Mouse (Mus musculus): ENCODE data around the gene Gm21992. TPM values are rescaled to one million over a fixed set of nuclear protein-coding genes. Genes with fewer than 3 reads are reported as not detected.

The Gm21992 gene
- 10 to 100 TPM; 18.2 to 37.9 TPM for total RNA-seq (2021)

DNA sequence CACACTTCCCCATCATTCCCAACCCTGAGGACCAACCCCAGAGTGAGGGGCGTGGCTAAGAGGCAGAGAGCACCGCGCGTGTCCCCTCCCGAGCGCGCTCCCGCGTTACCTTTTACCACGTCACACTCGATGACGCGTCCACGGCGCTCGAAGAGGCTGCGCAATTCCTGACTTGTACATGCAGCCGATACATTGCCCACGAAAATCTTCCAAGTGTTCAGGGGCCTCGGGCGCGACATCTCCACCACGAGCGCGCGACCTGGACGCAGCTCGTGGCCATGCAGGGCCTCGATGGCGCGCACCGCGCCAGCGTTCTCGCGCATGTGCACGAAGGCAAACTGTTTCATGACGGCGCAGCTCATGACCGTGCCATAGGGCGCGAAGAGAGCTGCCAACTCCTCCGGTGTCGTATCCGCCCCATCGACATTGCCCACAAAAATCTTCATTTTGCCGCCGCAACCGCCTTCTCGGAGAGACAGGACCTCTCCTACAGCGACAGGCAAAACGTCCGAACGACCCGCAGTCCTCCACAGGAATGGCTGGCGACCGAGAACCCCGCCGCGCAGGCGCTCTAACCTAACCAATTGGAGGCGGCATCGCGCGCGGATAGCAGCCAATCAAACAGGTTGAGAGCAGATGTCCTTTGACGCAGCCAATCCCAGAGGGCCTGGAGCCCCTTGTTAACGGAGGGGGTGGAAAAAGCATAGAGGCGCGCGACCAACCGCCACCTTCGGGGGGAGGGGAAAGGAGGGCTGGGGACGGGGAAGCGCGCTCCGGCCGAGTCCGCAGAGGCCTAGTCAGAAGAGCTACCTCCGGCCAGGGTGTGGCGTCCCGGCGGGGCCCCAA is at the start of gene Gm21992, which contains the start of gene Rbm14:
TSS of gene Gm21992 (minus strand) at position 550 of the 846 bp plus-strand sequence.
TSS of gene Rbm14 (minus strand) at position 572 of the 846 bp plus-strand sequence.
- DNase-seq = peak; percentile 99
- intact Hi-C loops (cut with DNase I) = no loop called here

DNA sequence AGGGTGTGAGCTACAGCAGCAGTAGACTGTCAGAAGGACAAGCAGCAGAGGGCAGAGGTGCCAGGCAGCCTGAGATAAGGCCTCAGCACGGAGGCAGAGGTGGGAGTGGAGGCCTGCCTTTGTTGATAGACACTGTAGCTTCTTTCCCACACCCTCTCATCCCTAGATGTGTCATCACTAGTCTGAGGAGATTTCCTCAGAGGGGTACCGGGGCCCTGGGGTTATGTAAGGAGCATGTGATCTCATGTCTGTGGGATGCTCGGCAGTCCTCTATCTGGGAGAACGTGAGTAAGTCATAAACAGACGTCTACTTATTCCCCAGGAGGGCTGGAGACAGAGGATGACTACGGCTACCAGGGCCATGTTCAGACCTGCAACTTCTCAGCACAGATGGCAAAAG is 47.7 kb upstream of the Gm21992 start:
- intact Hi-C loops (cut with DNase I) = no loop called here
- DNase-seq = no peak

DNA sequence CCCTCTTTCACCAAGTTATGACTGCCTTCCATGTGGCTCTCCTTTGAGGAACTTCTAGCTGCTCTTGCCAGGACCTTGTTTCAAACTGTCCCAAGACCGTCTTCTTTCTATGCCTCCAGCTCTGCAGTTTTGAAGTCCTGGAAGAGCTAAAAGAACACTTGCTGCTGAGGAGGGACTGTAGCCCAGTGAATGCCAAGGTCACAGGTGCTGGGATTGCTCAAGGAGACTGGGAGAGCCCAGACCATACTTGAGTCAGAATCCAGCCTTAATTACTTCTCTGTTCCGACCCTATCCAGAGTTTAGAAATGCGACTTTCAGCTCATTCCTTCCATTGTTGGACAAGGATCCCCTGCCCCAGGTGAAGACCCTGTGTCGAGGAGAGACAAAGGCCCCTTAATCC is 44.5 kb upstream of the Gm21992 start:
- intact Hi-C loops (cut with DNase I) = no loop called here
- DNase-seq = no peak

DNA sequence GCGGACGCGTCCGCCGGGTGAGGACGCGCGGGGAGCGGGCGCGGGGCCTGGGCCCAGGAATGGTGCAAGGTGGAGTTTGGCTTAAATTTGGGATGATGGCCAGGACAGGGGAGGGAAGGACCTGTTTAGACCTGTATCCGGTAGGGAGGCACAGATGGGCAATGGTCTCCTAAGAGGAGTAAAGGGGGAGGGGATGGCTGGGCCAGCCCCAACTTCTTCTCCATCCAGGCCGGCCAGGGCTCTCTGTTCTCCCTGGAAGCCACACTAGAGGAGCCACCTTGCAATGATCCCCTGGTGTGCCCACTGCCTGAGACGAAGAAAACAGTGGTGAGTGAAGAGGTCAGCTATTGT is 44.0 kb upstream of the Gm21992 start:
- intact Hi-C loops (cut with DNase I) = no loop called here

DNA sequence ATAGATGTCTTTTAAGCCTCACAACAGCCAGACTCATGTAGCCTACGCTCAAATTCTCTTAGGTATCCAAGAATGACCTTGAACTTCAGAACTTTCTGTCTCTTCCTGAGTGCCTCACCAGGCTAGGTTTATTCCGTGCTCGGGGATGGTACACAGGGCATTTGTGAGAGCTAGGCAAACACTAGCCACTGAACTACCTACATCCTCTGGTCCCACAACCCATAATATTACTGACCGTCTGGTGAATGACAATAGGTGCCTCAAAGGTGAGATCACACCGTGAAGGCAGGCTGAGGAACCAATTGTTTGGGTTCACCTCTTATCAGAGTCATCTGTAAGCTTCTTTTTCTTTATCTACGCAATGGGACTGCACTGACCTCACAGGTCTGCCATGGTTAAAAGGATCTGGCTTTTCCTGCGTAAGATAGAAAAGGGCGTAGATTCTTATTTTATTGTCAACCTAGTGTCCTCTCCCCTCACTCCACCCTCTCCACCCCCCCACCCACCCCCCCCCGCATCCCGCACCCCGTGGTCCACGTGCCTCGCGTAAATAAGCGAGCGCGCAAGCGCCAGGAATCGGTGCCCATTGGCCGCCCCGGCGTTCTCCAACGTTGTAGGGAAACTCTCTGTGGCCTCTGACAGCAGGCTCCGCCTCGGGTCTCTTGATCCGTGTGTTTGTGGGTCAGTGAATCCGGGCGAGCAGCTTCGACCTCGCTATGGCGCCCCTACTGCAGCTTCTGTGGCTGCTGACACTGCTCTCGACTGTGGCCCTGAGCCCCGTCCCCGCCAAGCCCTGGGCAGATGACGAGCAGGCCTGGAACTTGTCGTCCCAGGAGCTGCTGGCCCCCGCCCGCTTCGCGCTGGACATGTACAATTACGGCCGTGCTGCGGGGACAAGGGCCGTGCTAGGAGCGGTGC is 43.4 kb upstream of the Gm21992 start, which contains the start of gene Ctsf:
TSS of gene Ctsf (plus strand) at position 579 of the 918 bp plus-strand sequence.
- intact Hi-C loops (cut with DNase I) = no loop called here
- DNase-seq = peak; percentile 85

More for the DNA sequence above, 44.0 kb upstream of the Gm21992 start:
- no peak for DNase-seq

DNA sequence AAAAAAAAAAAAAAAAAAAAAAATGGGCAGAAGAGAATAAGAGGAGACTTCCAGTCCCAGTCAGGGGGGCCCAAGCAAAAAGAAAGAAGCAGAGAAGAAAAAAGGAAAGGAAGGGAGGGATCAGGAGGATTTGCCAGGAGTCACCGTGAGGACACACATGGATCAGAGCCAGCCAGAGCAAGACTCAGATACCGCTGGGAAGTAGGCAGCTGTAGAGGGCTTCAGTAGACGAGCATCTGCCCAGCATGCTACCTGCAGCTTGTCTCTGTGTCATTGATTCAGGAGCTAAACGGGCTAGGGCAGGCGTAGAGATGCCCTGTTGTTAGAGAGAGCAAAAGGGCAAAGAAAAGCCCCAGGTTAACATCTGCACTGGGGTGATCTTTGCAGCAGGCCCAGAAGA is 38.9 kb upstream of the Gm21992 start:
- intact Hi-C loops (cut with DNase I) = no loop called here
- no peak for DNase-seq

DNA sequence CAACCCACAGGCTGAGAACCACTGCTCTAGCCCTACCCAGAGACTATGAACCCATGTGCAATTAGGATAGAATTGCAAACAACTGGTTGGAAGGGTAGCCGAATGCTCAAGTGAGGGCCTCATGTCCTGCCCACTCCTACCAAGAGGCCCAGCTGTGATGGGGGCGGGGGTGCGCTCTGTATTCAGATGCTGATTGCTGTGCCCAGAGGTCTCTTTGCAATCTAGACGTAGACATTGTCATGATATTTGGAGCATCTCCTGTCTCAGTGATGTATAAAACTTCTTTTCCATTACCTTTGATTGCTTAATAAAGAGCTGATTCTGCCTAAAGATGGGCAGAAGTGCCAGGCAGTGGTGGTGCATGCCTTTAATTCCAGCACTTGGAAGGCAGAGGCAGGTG is 38.4 kb upstream of the Gm21992 start:
- DNase-seq = no peak
- intact Hi-C loops (cut with DNase I) = no loop called here

DNA sequence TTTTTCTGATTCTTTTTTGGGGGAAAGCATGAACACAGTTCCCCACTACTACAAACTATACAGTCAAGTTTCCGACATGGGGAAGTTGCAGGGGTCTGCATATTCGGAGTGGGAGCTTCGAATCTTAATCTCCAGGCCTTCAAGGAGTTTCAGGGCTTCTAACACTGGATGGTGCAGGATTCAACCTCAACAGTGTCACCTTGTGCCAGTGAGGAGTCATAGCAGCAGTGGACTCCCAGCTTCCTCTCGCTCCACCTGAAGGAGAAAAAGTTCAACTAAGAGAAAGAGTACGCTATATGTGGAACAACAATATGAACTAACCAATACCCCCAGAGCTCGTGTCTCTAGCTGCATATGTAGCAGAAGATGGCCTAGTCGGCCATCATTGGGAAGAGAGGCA is 36.1 kb upstream of the Gm21992 start:
- DNase-seq = no peak
- intact Hi-C loops (cut with DNase I) = no loop called here

DNA sequence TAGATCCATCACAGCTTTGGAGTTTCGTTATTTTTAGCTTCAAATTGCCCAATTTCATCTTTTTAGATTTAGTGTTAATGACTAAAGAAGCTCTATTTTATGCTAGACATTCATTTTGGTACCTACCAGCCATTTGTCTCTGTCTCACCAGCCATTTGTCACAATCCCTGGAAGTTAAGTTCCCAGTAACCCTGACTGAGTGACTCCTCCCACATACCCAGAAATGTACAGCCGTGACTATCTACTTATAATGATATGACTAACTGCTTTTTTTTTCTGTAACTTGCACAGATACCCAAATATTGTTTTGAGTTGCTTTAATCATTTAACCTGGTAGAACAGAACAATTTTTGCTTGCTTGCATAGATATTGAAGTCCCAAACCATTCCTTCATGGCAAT is 34.4 kb upstream of the Gm21992 start:
- intact Hi-C loops (cut with DNase I) = no loop called here
- DNase-seq = no peak

DNA sequence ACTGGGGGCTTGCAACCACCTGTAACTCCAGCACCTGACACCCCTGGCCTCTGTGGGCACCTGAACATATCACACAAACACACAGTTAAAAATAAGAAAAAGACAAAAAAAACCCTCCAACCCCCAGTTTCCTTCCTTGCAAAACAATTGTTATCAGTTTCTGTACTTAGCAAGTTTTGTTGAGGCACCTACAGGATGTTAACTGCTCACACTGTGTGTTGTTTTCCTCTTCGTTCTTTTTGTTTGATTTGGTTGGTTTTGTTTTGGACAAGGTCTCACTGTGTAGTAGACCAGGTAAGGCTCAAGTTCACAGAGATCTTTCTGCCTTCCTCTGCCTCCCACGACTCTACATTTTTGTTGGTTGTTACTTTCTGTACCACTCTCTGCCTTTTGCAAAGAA is 31.2 kb upstream of the Gm21992 start:
- DNase-seq = no peak
- intact Hi-C loops (cut with DNase I) = no loop called here

DNA sequence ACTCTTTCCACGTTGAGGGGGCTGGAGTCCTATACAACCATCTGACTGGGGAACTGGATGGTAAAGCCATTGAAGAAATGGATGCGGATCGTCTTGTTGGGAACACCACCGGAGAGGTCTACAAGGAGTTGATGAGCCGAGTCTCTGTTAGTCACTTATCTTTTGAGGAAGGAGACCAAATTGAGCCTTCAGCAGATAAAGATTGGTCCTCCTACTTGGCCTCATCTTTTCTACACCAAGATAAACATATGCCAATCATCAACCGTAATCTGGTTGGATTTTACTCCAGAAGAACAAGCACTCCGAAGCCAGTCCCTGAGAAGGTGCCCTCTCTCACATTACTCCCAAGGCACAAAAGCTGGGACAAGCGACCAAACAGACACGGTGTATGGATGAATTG is 29.4 kb upstream of the Gm21992 start:
- DNase-seq = no peak
- intact Hi-C loops (cut with DNase I) = no loop called here

DNA sequence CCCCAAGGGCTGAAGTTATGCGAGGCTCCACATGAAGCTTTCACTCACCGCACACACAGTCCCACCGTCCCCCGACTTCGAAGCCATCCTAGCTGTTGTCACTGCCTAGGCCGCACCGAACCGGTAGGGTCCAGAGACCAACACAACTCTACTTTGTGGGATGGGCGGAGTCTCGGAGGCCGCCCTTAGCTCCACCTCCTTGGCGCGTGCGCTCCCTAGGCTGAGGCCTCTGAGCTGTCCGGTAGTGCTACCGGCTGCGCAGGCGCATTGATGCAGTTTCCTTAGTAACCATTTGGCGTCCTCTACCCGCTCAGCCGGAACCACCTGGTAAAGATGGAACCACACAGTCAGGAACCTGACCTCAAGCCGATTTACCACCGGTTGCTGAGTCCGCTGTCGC is 27.7 kb upstream of the Gm21992 start, which contains the start of the genes Ccs and Ccdc87:
TSS of gene Ccs (minus strand) at position 184 of the 400 bp plus-strand sequence.
TSS of gene Ccdc87 (plus strand) at position 218 of the 400 bp plus-strand sequence.
- peak; percentile 96 for DNase-seq
- intact Hi-C loops (cut with DNase I) = no loop called here

DNA sequence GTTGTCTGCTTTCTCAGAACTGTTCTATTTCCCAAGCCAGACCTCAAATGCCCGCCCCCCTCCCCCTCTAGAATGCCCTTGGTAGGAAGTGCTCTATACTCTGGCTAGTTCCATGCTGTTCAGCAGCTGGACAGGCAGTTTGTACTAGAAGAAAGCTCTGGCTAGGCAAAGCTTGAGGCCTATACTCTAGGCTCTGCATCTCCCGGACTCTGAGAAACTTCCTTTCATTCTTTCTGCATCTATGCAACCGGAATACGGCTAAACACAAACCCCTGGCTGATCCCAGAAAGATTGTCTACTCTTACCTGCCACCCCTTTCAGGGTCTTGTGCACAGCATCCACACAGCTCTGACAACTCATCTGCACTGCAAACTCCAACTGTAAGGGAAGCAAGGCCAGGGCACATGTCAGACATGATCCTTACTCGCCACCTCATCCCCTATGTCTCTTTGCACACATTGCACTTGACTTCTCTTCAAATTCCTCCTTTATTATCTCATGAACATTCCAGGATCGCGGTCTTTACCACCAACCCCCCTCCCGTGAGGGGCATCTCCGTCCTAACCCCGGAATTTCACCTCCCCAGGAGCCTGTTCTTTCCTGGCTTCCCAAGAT is 27.2 kb upstream of the Gm21992 start:
- intact Hi-C loops (cut with DNase I) = no loop called here
- no peak for DNase-seq

DNA sequence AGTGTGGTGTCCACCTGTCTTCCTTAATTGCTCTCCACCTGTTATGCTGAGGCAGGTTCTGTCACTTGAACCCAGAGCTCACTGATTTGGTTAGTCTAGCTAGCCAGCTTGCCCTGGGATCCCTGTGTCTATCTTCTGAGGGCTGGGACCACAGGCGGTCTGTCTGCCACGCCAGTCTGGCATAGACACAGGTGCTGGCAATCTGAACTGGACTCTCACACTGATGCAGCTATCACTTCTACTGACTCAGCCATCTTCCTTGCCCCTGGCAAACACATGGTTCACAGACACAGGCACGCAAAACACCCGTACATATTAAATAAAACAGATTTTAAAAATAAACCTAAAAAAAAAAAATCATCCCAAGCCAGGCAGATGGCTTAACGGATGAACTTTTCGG is 25.6 kb upstream of the Gm21992 start:
- DNase-seq = no peak
- intact Hi-C loops (cut with DNase I) = no loop called here

DNA sequence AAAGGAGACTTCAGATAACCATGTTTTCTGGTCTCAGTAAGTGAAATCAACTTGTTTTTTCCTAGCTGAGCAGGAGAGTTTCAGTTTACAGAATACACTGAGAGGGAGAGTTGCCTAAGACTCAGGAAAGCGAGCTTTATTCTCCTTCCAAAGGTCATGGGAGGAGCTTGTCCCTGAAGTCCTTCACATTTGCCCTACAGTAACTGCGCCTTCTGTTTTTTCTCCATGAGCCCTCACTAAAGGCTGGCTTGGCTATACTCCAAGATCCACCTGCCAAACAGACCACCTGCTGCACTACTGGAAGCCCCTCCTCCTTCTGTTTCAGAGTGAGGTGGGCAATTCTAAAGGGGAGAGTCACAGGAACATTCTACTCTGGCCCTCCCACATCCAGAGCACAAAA is 24.7 kb upstream of the Gm21992 start:
- intact Hi-C loops (cut with DNase I) = no loop called here

DNA sequence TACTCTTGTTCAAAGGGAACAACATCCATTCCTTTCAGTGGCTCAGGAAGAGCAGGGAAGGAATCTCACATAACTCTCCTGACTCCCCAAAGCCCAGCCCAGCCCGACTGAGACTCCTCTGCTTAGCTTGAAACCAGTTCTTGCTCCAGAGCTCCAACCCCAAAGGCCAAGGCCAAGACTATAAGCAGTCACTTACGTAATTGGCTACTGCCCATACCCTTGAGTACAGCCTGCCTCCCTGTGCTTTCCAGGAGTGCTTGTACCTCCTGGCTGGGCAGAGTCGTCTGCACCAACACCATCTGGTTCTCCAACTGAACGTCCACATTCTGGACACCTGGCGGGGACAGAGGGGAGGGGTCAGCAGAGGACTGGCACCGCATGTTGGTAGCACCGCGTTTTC is 22.6 kb upstream of the Gm21992 start:
- intact Hi-C loops (cut with DNase I) = no loop called here
- DNase-seq = no peak

More for the DNA sequence above, 24.7 kb upstream of the Gm21992 start:
- no peak for DNase-seq

DNA sequence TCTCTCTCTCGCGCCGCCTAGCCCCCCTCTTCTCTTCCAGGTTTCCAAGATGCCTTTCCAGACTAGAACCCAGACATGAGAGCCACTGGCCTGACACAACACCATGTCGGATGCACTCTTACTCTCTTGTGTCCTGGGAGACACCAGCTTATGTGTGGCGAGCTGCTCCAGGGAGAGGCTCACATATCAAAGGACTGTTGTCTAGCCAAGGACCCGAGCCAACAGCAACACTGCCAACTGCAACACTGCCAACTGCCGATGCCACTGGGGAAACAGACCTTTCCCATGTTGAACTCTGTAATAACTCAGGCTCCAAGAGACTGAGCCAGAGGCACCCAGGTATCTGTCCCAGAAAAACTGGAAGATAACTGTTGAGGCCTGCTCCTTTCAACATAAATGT is 17.7 kb upstream of the Gm21992 start:
- peak; percentile 88 for DNase-seq
- intact Hi-C loops (cut with DNase I) = no loop called here

DNA sequence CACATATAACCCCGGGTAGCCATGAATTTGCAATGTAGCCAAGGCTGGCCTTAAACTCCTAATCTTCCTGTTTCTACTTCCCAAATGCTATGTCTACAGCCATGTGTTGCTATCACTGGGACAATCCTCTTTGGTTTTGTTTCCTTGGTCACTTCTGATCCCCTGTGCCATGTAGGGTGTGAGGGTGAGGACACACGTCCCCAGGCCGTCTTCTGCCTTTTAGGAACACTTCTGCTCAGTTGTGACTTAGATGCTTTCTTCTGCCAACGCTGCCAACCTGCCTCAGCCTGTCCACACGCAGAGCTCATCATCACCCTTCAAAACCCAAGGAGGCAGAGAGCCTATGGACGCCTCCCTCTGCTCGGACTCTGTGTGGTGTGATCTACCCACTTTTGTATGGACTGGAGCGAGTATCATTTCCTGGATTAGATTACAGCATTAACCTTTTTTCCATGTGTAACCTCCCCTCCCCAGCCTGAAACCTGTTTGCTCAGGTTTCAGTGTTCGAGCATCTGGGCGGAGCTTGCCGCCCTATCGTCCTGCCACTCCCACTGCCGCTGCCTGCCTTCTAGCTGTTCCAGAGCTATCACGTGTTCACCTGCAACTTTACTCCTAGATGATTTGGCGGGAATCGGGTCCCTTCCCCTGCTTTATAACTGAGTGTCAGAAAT is 17.2 kb upstream of the Gm21992 start:
- intact Hi-C loops (cut with DNase I) = no loop called here
- DNase-seq = no peak

DNA sequence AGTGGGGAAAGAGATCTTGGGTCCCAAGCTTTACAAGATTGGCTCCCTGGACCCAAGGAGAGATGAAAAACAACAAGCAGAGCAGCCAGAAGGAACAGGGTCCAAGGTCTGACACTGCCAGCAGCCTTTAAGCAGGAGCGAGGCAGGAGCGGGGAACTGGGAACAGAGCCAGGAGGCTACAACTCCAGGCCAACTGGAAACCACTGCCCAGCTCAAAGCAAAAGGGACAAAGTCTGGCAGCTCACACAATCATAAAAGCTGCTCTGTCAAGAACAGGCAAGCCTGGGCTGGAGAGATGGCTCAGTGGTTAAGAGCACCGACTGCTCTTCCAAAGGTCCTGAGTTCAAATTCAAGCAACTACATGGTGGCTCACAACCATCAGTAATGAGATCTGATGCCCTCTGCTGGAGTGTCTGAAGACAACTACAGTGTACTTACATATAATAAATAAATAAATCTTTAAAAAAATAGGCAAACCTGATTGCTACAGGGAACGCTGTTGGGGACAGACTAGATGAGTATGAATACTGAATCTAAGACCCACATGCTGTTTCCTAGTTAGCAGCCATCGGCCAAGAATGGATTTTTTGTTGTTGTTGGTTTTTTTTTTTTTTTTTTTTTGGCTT is 9.4 kb upstream of the Gm21992 start:
- intact Hi-C loops (cut with DNase I) = no loop called here
- DNase-seq = peak; percentile 93
